Mouse (Mus musculus): ENCODE measurements around the gene Cask. TPM values are rescaled to one million over a fixed set of nuclear protein-coding genes. Genes with fewer than 3 reads are reported as not detected.
A peak's percentile ranks its signal among the peaks of the same experiment; 100 is the strongest.

Cask gene
- total RNA-seq, 2 experiments from 2014 or later, result 113 to 135 TPM

- intact Hi-C loops (cut with DNase I), result no loop called here
- DNase-seq (ENCODE audit: low spot score in 2 of 2), result no peak
These were observed 368.6 kb downstream of the Cask start for GRCm38 (mm10) chrX:13482576-13482975.

DNA sequence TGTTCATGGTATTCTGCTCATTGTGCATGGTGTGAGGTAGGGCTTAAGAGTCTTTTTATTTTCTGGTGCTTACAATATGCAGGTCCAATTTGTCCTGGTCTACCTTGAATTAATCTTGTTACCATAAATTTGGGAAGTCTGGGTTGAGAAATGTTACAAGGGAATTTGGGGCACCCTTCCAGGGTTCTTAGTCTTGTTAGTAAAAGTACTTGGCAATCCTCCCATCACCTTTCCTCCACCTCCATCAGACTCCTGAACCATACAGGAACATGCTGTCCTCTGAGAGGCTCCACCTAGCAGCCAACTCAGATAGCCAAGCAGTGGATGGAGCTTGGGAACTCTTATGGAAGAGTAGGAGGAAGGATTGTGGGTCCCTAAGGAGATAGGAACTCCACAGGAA lies 371.6 kb downstream of the Cask start:
- intact Hi-C loops (cut with DNase I), result no loop called here
- DNase-seq (ENCODE audit: low spot score in 2 of 2), result no peak

DNA sequence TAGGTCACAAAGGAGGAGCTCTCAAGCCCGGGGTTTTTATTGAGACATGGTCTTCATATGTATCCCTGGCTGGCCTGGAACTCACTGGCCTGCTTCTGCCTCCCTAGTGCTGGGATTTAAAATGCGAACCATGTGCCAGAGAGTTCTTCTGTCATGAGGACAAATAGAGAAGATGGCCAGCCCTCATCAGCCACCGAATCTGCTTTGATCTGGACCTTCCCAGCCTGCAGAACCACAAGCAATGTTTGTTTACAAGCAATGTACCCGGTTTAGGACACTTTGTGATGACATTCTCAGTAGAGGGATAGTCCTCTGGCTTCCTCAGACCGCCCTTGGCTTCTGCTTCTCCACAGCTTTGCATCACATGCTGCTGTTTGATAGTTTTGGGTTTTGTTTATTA lies 372.9 kb downstream of the Cask start:
- DNase-seq (ENCODE audit: low spot score in 2 of 2), result no peak
- intact Hi-C loops (cut with DNase I), result no loop called here

DNA sequence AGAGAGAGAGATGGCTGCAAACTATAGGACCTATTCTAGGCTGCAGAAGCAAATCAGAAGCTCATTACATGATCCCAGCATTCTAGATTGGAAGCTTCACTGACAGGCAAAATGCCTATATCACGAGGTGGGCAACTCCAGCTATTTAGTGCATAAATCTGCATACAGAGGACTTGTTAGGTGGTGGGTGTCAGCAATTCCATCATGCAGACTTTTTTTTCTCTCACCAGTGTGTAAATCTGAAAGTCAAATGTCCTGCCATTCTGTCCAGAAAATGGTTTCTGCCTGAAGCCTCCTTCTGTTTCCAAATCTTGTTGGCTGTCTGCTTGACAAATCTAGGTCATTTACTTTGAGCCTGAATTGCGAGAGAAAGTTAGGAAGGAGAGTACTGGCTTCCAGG lies 373.6 kb downstream of the Cask start:
- no peak for DNase-seq (ENCODE audit: low spot score in 2 of 2)
- intact Hi-C loops (cut with DNase I), result no loop called here

GRCm38 (mm10) chrX:13475382-13475781 lies 375.8 kb downstream of the Cask start:
- intact Hi-C loops (cut with DNase I), result no loop called here
- no peak for DNase-seq (ENCODE audit: low spot score in 2 of 2)

DNA sequence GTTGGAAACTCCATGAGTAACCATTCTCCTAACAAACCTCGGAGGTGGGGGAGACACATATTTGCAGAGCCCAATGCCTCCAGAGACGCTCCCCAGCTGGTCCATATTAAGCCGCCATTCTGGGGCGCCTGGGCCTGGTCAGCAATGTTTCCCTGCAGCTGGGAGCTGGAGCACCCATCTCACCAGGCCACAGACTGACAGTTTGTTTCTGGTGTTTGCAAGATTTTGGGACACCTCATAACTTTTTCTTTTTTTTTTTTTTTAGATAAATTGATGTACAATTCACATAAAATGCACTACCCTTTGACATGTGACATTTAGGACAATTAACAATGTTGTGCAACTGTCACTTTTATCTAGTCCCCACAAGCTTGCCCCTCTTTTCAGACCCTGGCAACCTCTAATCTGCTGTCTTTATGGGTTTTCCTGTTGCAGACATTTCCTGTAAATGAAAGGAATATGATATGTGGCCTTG lies 378.4 kb downstream of the Cask start:
- intact Hi-C loops (cut with DNase I), result no loop called here
- no peak for DNase-seq (ENCODE audit: low spot score in 2 of 2)

DNA sequence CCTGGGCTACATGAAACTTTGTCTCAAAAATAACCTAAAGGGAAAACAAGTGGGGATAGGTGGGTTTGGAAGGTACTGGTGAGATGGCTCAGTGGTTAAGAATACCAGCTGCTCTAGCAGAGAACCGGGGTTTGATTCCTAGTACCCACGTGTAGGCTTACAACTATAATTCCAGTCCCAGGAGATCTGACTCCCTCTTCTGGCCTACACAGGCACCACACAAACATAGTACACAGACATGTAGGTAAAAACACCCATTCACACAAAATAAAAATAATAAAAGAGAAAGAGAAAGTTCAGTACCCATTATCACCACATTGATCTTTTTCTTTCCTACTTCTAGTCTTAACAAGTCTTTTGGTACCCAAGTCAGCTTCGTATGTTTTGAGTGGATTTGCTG lies 379.2 kb downstream of the Cask start:
- no peak for DNase-seq (ENCODE audit: low spot score in 2 of 2)

DNA sequence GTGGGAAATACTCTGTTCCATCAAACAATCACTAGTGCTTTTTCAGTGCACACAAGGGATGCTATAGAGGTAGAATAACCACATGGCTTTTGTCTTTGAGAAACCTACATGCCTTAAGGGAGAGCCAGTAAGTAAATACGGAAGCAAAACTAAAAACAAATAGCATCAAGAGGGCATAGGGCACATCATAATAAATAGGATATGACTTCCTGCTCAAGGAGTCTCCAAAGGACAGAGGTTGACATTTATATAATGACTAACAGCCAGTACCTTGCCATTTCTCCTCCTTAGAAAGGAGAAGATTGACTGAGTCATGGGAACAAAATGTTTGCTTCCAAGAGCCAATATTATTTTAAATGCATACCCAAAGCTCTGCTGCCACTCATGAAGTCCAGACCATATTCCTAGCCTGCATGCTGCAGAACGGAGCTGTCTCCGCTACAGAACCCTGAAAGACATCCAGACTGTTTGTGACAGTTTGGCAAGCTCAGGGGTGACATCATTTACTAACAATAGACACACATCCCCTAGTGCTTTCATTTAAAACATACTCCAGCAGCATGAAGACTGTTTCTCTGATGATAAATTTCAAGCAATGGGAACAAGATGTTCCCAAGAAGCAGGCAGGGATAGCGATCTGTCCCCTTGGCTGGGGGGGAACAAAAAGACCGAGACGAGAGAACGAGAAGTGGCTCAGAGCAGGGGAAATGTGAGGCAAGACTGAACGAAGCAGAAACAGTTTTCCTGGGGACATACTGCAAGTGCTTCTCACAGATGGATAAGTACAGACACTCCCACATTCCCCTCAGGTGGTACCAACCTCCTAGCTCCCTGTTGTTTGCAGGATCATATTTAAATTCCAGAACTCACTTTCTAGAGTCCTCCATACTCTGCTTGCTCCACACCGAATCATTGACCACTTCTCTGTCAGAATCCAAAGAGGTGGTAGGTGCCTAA lies 381.7 kb downstream of the Cask start:
- DNase-seq (ENCODE audit: low spot score in 2 of 2), result peak; percentile 43
- intact Hi-C loops (cut with DNase I), result loop anchor here (10.0 kb wide), 2 partner anchors 65 to 185 kb away; no protein-coding TSS in a partner anchor

More for the DNA sequence above, 379.2 kb downstream of the Cask start:
- intact Hi-C loops (cut with DNase I), result no loop called here

GRCm38 (mm10) chrX:13467121-13467571 lies 384.0 kb downstream of the Cask start:
- DNase-seq (ENCODE audit: low spot score in 2 of 2), result no peak
- intact Hi-C loops (cut with DNase I), result loop anchor here (10.0 kb wide), 2 partner anchors 62 to 188 kb away; no protein-coding TSS in a partner anchor

Small RNA genes within 50 kb of the gene (microRNA-seq; reads per million reads assigned to microRNA genes)
- not detected for gene Gm25246

Other genes starting within 250 kb of the Cask start
- 10 to 100 TPM in 1 of 2 experiments, 1 to 10 TPM in 1; 9.6 to 15.2 TPM for gene Gpr34, start 219.3 kb downstream of the Cask start, total RNA-seq (2021)
- gene Gpr82, start 190.0 kb downstream of the Cask start, total RNA-seq (2021), result not detected

All from left cerebral cortex, postnatal 36 days (tissue).